Mouse (Mus musculus): ENCODE measurements at regions not wholly inside any gene's neighbourhood (a gene's known extent, or its start where the extent isn't known, plus 50 kb on each side); places are given as distances from the start of the nearest gene placed in this dataset.

DNA sequence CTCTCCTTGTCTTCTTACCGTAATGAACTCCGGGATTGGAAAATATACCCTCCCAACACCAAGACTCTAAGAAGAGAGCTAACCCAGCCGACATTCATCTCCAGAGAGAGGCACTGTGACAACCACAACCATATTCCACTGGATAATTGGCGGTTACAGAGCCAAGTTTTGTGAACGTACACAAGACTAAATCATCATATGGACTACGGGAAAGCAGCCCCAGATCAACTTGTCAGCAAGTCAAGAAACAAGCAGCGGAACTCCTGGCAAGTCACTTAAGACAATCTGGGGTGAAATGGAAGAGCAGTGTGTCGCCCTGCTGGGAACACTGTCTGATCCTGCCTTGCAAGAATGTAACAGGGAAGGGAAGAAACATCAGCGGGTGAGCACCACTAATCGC is 52.6 kb upstream of the Bach2 start:
- TF ChIP-seq CTCF (IDR thresholded peaks at IDR 0.05) (no peak), EP300 (IDR thresholded peaks at IDR 0.05) (no peak)

All from lung, postnatal 0 days (tissue).